ENCODE assay signal across 1 mouse cellular context in genomic region chr3:95907613-95908012, GRCm38 (mm10).
TF ChIP-seq lines count a peak whose summit lies in the region.

No protein-coding gene starts in this region.

TF ChIP-seq in MEL, 35 proteins besides CTCF, POLR2A, EP300 and RAD21 (continued from another document):
- TF ChIP-seq USF1 (IDR thresholded peaks at IDR 0.05; ENCODE audit: low read depth, low read length) (no peak), MXI1 (IDR thresholded peaks at IDR 0.05; ENCODE audit: low read depth, low read length) (no peak), ZMIZ1 (IDR thresholded peaks at IDR 0.05; ENCODE audit: low read depth, low read length) (no peak), BHLHE40 (IDR thresholded peaks at IDR 0.05; ENCODE audit: borderline replicate concordance, low read depth, low read length) (no peak), TCF12 (IDR thresholded peaks at IDR 0.05; ENCODE audit: low read depth, low read length) (no peak), MEF2A (IDR thresholded peaks at IDR 0.05; ENCODE audit: extremely low read depth, insufficient replicate concordance, low read depth, low read length, poor library complexity, severe bottlenecking) (no peak), MAX (IDR thresholded peaks at IDR 0.05; ENCODE audit: low read length) (no peak)
